Mouse (Mus musculus) ovary, adult 10 weeks (tissue): ENCODE data around the gene Zfp938. TPM values are rescaled to one million over a fixed set of nuclear protein-coding genes. Genes with fewer than 3 reads are reported as not detected.

Experiments used
- polyA plus RNA-seq: library from polyadenylated mRNA; stranded (reverse); fragments of 350-450 nt; fragmentation: Illumina TruSeq; extraction: RNeasy Lipid Tissue Mini Kit (QIAGEN cat#74804); gene quantifications from one replicate; pipeline ENCODE4 v1.2.3, GENCODE M21; 2014

Zfp938 gene
- 36.6 TPM for polyA plus RNA-seq

DNA sequence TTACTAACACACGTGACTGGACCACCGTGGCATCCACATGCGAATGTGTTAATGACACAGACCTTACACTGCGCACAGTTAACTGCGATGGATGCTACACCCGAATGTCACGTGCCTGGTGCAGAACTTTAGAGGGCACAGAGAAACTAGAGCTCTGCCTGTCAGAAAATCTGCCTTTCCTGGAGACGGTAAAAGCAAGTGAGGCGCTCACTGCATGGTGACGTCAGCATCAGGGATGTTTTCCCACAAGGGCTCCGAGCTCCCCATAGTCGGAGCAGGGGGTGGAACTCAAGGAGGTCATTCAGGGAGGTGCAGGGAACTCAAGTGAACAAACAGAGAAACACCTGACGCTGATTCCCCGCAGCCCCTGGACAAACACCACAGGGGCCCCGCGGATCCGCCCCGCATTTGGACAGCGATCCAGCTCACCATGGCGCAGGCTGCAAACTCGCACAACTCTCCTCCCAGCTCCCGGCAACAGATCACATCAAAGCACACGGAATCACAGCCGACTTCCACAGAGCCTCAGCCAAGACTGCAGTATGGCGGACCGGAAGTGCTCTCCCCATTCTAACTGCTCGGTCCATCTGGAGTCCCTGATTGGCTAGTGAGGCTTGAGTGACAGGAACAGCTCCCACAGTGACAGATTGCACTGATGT, at the start of gene Zfp938:
TSS of gene Zfp938 (minus strand) at position 539 of the 659 bp plus-strand sequence.

Other genes starting within 250 kb of the Zfp938 start
- gene Zfp873, start 193.2 kb downstream of the Zfp938 start, polyA plus RNA-seq, result 28.8 TPM
- gene BC024063, start 157.9 kb downstream of the Zfp938 start, polyA plus RNA-seq, result 25.7 TPM
- 19.5 TPM for gene AU041133, start 113.3 kb downstream of the Zfp938 start, polyA plus RNA-seq
- gene 4932415D10Rik, start 75.3 kb upstream of the Zfp938 start, polyA plus RNA-seq, result 0.11 TPM
- 23.3 TPM for gene Gm4924, start 113.0 kb upstream of the Zfp938 start, polyA plus RNA-seq